Mouse (Mus musculus) layer of hippocampus, adult 18-20 months (tissue): ENCODE measurements around the gene Tfe3. TPM values are rescaled to one million over a fixed set of nuclear protein-coding genes. Genes with fewer than 3 reads are reported as not detected.
"Not testable (repeated sequence)": the region's sequence is repeated elsewhere in the genome, so short reads cannot be mapped to it uniquely, and the experiment has no call there.

Experiments used
- DNase-seq, 2 experiments: peaks; one replicate each; pipeline ENCODE4 v3.0.0; 2022; ENCODE audit warnings: low spot score in 2 of 2
- long read RNA-seq: library from polyadenylated mRNA; stranded (forward); transcript quantifications from one replicate; pipeline ENCODE4 v2.0.0, GENCODE M21; 2021
- total RNA-seq, 2 experiments: library from RNA; stranded (reverse); gene quantifications; 2 replicates each; pipeline ENCODE4 v1.2.3; 2021

The Tfe3 gene
- 10 to 100 TPM; 33.7 to 38.7 TPM for total RNA-seq
- long read RNA-seq, transcript Tfe3-201 (10 exons, 3,277 nt) = major isoform, 13 of 53 reads
- long read RNA-seq, partial matches to known transcripts = 22 of 53 reads
- long read RNA-seq, other reads (novel, unspliced or antisense) = 14 of 53 reads

DNA sequence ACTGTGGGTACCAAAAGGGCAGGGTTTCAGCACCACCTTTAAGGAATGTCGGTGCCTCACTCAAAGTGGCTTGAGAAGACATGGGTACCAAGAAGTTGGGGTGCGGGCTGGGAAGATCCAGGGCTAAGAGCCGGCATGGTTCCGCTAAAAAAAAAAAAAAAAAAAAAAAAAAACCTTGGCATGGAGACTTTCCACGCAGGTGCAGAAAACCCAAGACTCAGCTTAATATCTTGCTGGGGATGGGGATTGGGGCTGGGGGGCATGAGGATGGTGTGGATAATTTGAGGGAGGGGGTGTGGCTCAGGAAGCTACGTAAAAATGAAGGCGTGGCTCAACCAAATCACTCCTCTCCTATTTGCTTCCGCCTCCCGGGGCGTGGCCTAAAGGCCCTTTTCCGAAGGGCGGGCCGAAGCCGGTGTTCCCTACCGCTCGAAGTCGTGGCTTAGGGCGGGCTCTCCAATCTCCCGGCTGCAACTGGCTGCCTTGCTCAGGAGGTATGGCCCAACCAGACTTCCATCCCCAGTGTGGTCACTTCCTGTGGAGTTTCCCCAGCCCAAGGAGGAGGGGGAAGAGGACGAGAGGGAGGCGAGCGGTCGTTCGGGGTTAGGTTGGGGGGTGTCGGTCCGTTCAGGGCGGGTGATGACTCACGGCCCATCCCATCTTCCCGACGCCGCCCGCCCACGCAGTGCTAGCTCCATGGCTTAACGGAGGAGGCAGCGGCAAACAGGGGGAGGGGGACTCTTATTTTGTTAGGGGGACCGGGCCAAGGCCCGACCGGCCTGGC, at the start of gene Tfe3:
Tfe3 (plus strand) TSS at position 424 of the 784 bp plus-strand sequence.
- DNase-seq = peak; percentile 90 to 92

DNA sequence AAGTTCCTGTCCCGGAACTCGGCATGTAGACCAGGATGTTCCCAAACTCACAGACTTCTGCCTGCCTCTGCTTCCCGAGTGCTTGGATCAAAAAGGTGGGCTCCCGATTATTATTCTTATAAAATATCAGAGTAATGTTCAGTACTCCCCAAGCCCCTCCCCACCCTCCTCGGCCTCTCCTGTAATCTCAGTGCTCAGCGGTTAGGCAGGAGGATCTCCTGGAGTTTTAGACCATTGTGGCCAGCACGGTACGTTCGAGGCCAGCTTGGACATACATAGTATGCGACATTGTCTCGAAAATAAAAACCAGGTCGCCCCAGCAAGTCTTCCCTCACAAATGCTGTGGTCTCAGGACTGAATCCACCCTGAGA, 48.6 kb upstream of the Tfe3 start:
- not testable (repeated sequence) for DNase-seq

- peak; percentile 90 to 96 for DNase-seq
These were observed 48.0 kb upstream of the Tfe3 start, which contains the start of gene Wdr45 for GRCm38 (mm10) chrX:7714135-7714899. TSS of gene Wdr45 (plus strand) at chrX:7714333.

DNA sequence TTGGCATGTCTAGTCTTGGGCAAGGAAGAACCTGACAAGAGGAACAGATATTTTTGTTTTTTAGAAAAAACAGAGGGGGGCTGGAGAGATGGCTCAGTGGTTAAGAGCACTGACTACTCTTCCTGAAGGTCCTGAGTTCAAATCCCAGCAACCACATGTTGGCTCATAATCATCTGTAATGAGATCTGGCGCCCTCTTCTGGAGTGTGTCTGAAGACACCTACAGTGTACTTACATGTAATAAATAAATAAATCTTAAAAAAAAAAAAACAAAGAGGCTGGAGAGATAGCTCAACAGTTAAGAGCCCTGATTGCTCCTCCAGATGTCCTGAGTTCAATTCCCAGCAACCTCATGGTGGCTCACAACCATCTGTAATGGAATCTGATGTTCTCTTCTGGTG, 46.3 kb upstream of the Tfe3 start:
- not testable (repeated sequence) for DNase-seq

DNA sequence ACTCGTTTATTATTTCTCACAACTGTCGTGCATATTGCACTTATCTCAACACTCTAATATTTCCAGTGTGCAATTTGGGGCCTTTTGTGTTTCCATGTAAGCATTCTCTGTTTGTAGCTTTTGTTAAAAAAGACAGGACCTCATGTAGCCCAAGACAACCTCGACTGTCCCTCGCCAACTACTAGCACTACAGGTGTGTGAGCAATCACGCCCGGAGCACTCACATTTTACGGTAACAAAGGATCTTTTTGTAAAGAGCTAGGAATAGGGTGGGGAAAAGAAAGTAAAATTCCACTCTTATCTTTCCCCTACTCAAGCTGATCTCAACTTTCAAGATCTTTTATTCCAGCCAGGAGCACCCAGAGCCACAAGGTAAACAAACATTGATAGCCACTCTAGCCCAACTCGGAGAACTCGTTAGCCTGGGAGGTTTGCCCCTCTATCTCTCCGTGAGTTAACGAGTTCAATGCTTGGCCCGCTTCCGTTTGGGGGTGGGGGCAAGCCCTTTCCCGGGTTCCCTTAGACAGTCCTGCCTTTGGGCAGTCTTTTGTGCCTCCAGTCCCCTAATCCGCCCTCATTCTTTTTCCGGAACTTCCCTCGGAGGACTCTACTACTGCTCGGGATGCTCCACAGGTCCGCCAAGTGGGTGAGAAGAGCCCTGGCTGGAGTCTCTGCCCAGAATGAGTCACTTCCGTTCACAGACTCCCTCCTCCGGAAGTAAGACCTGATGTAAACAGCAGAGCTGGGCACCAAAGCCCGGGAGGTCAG, 40.7 kb upstream of the Tfe3 start, which contains the start of gene Gm45208:
Gm45208 (plus strand) TSS at position 732 of the 768 bp plus-strand sequence.
- peak; percentile 45 to 79 for DNase-seq

- DNase-seq = no peak
These were observed 40.1 kb upstream of the Tfe3 start for GRCm38 (mm10) chrX:7722282-7722611.

DNA sequence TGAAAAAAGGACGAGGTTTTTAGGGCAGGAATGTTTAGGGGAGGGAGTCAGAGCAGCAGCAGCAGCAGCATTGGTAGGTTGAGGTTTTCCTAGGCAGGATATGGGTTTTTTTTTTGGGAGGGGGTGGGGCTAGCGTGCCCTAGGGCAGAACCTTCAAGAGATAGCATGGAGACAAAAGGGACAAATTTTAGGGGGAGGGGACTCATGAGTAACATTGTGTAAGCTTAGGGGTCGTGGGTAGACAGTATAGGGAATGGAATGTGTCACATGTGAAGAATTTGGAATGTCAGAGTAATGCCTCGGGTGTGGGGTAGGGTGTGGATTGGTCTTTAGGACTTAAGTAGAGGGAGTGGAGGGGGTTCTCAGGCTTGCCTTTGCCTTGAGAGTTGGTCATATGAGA, 39.7 kb upstream of the Tfe3 start:
- DNase-seq = no peak

- no peak for DNase-seq
These were observed 38.2 kb upstream of the Tfe3 start for GRCm38 (mm10) chrX:7724135-7724534.

GRCm38 (mm10) chrX:7725841-7726240, 36.5 kb upstream of the Tfe3 start:
- DNase-seq = no peak

- no peak for DNase-seq
These were observed 35.2 kb upstream of the Tfe3 start for GRCm38 (mm10) chrX:7727176-7727575.

GRCm38 (mm10) chrX:7728215-7728921, 34.0 kb upstream of the Tfe3 start, which contains the start of gene Praf2:
TSS of gene Praf2 (plus strand) at chrX:7728439.
- peak; percentile 77 to 90 for DNase-seq

DNA sequence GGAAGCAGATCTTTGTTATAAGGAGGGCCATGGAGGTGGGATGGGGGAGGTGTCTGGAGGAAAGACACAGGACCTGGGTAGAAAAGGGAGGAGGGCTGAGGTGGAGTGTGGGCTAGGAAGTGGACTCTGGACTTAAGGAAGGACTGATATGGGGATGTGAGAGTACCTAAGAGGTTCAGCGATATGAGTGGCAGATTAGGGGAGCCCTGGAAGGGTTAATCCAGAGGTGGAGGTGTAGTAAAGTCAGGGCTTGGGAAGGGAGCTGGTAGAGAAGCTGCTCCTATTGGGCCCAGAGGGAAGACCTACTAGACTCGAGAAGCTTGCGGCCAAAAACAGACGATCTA, 33.5 kb upstream of the Tfe3 start:
- DNase-seq = no peak

- peak in 1 of 2 experiments; percentile 37 for DNase-seq
These were observed 28.7 kb upstream of the Tfe3 start for GRCm38 (mm10) chrX:7733571-7734156.

DNA sequence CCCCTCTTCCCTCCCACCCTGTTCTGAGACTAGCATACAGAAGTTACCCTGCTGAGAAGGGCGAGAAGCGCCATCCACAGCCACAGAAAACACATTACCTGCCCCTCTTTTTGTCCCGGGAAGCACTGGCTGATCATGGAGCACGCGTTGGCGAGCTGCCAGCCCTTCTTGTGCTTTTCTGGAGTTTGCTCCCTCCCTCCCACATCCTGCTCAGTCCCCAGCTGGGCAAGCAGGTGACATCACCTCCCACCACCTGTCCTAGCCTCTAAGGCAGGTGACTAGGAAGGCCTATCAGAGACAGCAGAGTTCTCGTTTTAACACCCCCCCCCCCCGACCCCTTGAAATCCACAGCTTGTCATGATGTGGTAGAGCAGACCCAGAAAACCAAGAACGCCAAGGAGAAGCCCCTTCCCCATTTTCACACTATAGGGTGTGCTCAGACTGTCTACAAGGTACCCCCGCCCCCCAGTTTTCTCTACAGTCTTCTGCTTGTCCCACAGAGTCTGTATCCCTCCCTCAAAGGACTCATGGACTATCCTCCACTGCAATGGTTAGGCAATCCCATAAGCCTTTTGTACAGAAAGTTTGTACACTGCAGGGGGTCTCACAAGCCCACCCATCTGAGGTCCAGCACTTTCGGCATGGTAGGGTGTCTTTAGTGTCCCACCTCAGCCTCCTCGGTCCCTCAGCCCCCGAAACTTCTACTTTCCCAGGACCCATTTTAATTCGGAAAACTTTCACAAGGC, 22.9 kb upstream of the Tfe3 start:
- no peak for DNase-seq

- DNase-seq = no peak
These were observed 22.1 kb upstream of the Tfe3 start for GRCm38 (mm10) chrX:7740082-7740819.

DNA sequence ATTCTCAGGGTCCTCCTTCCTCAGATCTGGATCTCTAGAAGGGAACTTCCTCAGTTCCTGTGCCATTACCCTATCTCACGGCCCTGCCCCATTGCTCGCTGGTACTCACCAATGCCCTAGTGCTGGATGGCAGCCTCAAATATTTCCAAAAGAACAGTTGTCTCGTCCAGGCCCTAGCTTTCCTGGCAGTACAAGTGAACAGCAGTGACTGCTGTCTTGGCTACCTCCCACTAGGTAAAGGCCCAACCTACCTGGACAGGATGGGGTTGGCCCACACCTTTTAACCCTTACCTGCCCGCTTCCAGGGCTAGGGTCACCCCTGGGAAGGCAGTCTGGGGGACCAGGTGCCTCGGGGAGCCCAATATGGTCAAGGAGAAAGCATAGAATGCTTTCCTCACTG, 21.3 kb upstream of the Tfe3 start:
- DNase-seq = no peak

- no peak for DNase-seq
These were observed 18.9 kb upstream of the Tfe3 start for GRCm38 (mm10) chrX:7743470-7743869.

- DNase-seq = no peak
These were observed 17.4 kb upstream of the Tfe3 start for GRCm38 (mm10) chrX:7744940-7745339.

DNA sequence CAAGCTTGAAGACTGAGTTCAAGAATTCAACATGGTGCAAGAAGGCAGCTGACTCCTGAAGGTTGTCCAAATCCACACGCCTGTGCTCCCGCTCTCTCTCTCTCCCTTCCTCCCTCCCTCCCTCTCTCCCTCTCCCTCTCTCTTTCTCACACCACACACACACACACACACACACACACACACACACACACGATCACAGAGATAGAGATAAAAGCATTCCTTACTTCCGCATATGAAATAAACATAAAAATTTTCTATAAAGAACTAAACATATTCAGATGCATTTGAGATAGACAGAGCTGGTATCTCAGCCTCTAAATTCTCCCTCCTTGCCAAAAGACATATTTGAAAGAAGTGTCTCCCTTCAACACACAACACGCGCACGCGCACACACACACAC, 16.9 kb upstream of the Tfe3 start:
- DNase-seq = no peak
